Mouse (Mus musculus) olfactory bulb, adult 2 months (tissue): ENCODE data around the gene Cog6.

ENCODE experiments used
- CTCF ChIP-seq: fragments of 200-500 bp; IDR thresholded peaks from 2 replicates; pipeline ENCODE4 v1.5.1; 2012; ENCODE audit warnings: low read depth, mild to moderate bottlenecking, low read length, moderate library complexity; ENCODE audit not compliant: insufficient read depth
- POLR2A ChIP-seq: fragments of 200-500 bp; IDR thresholded peaks from 2 replicates; pipeline ENCODE4 v1.6.1; 2012; ENCODE audit warnings: mild to moderate bottlenecking, low read depth, low read length, moderate library complexity; ENCODE audit not compliant: insufficient read depth

DNA sequence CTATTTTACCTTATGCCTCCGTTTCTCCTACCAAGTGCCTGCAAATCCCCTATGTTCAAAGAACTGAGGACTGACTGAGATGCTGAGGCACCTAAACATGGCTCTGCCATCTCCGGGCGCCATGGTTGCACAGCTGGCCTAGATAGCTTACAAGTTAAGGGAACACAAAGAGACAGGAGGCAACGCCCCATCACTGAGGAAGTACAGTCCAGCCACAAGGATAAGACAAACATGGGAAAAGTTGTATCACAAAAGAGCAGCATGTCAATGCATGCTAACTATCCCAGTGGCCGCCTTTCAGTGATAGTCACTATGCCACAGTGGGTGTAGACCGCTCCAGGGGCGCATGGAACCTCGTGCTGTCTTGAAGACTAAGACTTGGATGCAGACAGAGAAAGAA, 9.6 kb downstream of the Cog6 start:
- TF ChIP-seq POLR2A (0 out of 2 replicates have a peak, but pooled peaks have one; percentile 19), CTCF (no peak)
